Mouse (Mus musculus) thymus, adult 18-20 months (tissue): ENCODE measurements around the gene Efnb1.

Experiments used
- DNase-seq, 2 experiments: peaks; one replicate each; pipeline ENCODE4 v3.0.0; 2022; ENCODE audit warnings: mixed read lengths in 2 of 2

Gene Efnb1

DNA sequence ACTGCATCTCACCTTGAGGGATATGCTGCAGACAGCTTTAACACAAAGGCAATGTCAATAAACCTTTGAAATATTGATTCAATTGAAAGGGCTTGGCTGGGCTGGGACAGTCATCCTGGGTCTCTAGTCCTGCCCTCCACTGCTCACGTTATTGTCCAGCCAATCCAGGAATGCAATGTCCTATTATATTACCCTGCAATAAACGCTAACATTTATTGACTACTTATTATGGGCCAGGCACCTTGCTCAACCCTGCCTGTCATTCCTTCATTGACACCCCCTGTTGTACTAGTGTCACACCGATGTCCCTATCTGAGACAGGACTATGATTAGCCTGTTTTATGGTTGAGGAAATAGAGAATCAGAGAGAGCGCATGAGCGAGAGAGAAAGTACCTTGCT, 18.4 kb downstream of the Efnb1 start:
- DNase-seq: no peak

DNA sequence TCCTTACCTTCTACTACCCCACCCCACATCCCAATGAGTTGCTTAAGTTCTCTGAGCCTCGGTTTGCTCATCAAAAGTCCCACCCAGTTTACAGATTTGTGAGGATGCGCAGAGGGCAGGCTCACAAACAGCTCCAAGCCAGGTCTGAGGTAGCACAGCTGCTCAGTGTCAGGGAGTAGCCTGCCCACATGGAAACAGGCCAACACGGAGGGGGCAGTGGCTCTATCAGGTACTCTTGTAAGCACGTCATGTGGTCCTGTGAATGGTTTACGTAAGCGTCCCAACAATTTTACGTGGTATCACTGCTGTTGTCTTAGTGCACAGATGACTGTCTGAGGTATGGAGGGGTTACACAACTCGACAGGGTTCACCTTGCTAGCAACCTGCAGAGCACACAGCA, 23.1 kb downstream of the Efnb1 start:
- DNase-seq: no peak

DNA sequence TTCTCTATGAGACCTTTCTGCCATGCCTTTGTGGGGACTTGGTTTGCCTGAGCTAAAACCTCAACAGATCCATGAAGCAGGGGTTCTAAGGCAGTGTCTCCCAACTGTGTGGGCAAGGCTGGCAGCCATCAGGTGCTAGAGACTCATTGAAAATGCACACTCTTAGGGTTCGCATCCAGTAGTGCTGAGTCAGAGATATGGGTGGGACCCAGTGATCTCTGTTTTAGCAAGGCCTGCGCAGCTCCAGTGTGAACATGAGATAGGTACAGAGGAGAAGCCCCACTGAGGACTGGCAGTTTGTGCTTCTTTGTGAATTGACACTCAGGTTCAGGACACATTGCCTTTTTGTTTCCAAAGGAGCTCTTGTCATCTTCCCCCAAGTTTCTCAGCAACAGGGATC, 28.2 kb downstream of the Efnb1 start:
- DNase-seq: no peak

DNA sequence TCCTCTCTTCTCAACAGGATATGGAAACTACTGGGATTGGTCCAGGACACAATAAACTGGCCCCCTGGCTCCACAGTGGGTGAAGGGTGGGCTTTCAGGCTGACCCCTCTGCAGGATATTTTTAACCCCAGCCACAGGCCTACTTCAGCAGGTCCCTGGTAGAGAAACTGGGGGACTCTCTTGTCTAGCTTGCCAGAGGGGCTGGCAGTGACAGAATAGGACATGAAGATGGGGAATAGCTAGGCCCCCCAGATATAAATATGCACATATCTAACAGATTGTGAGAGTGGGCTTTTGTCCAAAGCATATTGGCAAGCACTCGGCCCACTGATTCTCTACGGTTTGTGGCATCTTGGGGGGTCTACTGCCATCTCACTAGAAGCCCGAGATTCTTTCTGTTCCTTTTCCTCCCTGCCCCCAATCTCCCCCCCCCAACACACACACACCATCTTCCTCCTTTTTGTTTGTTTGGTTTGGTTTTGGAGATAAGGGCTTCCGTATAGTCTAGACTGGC, 29.0 kb downstream of the Efnb1 start:
- DNase-seq: no peak

DNA sequence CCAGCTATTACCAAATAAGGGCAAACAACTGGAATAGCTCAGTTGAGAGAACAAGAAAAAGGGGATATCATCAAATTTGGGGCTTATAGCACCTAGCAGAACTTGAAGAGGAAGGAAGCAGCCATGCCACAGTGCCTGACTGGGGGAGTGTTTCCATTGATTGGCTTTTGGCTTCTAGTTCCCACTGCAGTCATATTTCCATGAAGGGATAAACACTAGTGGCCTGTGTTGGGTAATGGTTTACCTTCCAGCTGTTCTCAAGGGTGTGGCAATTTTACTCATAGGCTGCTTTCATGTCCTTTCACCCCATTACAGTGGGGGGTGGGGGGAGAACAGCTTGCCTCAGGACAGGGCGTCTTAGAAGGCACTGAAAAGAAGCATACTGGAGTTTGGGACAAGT, 31.1 kb downstream of the Efnb1 start:
- no peak for DNase-seq

DNA sequence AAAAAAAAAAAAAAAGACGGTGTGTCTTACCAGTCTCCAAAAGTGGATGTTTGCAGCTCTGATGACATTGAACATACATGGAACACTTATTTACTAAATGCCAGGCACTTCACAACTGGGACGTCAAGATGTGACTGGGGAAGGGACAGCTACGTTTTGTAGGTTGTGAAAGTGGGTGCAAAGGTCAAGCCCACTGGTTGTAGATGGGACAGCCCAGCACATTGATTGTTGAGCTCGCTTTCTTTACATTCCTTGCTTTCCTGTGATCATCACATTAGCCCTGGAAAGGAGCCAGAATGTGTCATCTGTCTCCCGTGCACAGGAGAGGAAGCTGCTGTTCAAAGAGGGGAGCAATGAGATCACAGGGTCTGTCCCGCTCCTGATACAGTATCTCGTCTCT, 31.6 kb downstream of the Efnb1 start:
- no peak for DNase-seq

DNA sequence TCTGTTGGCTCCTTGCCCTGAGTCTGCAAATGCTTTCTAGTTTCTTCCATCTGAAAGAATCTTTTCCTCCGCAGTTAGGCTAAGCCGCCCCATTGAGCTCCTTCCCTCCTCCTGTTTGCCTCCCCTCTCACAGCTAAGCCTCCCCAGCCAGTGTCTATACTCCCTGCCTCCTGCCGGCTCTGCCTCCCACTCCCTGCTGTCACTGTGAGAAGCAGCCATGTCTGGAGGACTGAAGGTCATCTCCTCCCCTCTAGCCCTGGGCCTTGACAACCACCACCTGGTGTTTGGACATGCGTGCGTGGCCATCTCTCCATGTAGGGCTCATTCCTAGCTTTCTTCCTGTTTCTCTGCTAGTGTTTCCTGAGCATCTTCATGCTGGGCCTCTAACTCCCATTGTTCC, 36.4 kb downstream of the Efnb1 start:
- DNase-seq: no peak

DNA sequence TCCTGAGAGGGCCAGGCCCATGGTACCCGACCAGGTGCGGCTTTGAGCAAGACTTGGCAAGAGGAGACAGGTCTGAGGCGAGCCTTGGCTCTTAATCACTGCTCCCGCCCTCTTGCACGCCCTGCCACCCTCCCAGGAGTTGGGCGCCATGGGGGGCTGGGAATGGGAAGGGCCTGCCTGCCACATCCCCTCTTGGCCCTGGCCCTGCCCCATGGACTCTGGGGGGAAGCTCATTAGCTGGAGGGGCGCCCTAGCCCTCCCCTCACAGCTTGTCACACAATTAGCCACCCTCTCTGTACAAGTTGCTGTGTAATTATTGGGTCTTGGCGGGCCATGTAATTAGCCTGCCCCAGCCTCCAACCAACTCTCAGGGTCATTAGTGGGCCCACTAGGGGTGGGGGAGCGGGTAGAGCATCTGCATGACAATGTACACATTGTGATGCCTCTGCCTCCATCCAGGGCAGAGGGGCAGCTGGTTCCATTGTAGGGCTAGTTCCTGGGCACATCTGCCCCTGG, 49.2 kb downstream of the Efnb1 start:
- DNase-seq: no peak

DNA sequence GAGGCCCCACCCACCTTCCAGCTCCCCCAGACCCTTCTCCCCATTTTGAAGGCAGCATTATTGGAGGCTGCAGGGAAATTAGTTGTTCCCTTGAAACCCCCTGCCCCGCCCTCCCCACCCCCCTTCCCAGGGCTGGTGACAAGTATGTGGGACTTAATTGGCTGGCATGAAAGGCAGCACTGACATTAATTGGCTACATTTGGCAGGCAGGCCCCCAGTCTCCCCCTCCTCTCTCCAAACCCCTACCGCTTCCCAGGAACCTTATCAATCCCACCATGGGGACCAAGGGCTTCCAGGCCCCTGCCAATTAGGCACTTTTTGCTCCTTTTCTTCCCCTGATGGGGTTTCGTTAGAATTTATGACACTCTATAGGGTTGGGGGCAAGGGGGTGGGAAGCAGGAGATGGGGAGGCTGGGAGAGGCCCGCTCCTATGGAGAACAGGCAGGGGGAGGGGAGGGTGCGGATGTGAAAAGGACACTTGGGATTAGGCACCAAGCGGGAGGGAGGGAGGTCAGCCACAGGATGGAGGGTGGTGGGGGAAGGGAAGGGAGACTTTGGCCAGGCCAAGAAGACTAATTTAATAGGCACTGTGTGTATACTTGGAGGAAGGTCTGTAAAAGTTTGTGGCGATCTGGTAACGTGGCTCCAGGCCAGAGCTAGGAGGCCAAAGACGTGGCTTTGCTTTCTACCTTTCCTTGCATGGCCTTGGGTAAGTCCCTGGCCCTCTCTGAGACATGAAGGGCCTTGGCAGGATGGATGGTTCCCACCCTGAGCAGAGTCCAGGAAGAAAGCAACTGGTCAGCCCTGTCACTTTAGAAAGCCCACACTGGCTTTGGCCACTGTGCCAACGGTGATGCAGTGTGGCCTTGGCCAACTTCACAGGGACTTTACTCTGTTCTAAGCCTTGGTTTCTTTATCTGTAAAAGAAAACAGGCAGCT, 50.8 kb downstream of the Efnb1 start:
- DNase-seq: no peak

DNA sequence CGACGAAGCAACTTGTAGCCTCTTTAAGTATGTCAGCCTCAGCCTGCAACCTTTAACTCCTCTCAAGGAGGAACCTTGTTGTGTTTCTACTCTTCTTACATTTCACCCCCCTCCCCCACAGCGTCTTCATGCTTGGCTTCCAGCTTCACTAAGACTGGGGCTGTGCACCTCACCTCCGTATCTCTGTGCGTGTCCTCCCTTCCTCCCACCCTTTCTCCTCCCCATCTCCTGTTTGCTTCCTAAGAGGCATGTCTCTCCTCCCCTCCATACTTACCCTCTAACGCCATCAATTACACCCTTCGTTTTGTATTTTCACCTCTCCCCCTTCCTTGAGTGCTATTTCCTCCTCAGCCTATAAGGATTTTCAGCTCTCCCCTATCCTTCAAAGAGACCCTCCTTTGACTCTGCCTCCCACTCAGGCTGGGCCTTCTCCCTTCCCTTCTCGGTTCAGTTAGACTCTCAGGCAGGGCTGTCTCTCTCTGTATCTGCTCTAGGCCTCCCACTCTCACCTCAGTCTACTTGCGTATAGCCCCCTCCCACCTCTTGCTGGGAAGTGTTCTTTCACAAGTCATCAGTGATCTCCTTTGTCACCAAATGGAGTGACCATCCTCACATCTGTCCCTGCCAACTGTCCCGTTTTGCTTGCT, 55.6 kb downstream of the Efnb1 start:
- no peak for DNase-seq

DNA sequence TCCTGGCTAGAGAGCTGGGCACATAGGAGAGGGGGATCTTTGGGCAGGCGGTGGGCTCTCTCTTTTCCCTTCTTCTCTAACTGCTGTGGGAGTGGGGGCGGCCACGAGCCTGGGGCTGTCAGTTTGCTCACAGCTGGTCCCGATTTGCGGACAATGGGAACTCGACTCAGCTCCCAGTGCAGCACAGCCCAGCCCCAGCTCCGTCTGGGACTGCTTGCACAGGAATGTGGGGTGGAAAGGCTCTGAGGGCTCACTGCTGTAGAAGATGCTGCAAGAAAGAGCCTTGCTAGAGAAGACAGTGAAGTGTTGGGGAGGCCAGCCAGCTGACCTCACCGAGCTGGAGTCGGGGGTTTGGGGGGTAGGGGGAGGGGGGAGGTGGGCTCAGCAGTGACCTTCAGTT, 61.0 kb downstream of the Efnb1 start:
- no peak for DNase-seq

DNA sequence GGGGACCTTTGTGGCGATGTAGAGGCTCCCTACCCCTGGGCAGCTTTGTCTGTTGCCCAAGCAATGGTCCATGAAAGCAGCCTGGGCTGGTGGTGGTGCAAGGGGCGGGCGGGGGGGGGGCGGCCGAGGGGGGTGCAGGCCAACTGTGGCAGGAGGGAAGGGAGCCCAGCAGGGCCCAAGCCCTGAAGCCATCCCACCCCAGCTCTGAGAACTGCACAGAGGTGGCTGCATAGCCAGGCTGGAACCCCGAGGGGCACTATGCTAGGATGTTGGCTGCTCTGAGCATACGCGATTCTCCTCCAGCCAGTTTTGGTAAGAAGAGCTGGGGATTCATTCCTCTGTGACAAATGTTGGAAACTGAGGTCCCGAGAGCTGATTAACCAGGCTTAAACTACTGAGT, 62.6 kb downstream of the Efnb1 start:
- no peak for DNase-seq
